Mouse (Mus musculus) CH12.LX (cell line): Measurements from ENCODE around the gene Tpra1.

Experiments
- BHLHE40 ChIP-seq: IDR thresholded peaks from 2 replicates; pipeline ENCODE4 v1.6.1; 2011; ENCODE audit warnings: mild to moderate bottlenecking, low read depth, low read length, improper control_type of control experiment
- CTCF ChIP-seq, 2 experiments: IDR thresholded peaks in 1 of 2; conservative IDR thresholded peaks in 1 of 2; 2 replicates each; pipeline ENCODE4 v1.5.1; 2011 to 2012; ENCODE audit warnings: low read depth in 2 of 2, low read length in 2 of 2, improper control_type of control experiment in 1 of 2, inconsistent platforms in 1 of 2, mild to moderate bottlenecking in 1 of 2, moderate library complexity in 1 of 2
- ELF1 ChIP-seq: IDR thresholded peaks from 2 replicates; pipeline ENCODE4 v1.6.1; 2014; ENCODE audit warnings: low read depth, mild to moderate bottlenecking, inconsistent platforms, low read length, improper control_type of control experiment
- EP300 ChIP-seq: IDR thresholded peaks from 2 replicates; pipeline ENCODE4 v1.6.1; 2011; ENCODE audit warnings: low read length, improper control_type of control experiment
- MAFK ChIP-seq: IDR thresholded peaks from 2 replicates; pipeline ENCODE4 v1.6.1; 2011; ENCODE audit warnings: low read length, improper control_type of control experiment; ENCODE audit not compliant: insufficient replicate concordance
- MAX ChIP-seq: IDR thresholded peaks from 2 replicates; pipeline ENCODE4 v1.6.1; 2011; ENCODE audit warnings: low read length, improper control_type of control experiment
- NELFE ChIP-seq: IDR thresholded peaks from 2 replicates; pipeline ENCODE4 v1.6.1; 2011; ENCODE audit warnings: low read depth, low read length, improper control_type of control experiment
- POLR2A ChIP-seq: IDR thresholded peaks from 2 replicates; pipeline ENCODE4 v1.6.1; 2011; ENCODE audit warnings: low read depth, mild to moderate bottlenecking, improper control_type of control experiment, low read length
- USF2 ChIP-seq: conservative IDR thresholded peaks from 2 replicates; pipeline ENCODE4 v1.6.1; 2011; ENCODE audit warnings: low read depth, low read length, improper control_type of control experiment

DNA sequence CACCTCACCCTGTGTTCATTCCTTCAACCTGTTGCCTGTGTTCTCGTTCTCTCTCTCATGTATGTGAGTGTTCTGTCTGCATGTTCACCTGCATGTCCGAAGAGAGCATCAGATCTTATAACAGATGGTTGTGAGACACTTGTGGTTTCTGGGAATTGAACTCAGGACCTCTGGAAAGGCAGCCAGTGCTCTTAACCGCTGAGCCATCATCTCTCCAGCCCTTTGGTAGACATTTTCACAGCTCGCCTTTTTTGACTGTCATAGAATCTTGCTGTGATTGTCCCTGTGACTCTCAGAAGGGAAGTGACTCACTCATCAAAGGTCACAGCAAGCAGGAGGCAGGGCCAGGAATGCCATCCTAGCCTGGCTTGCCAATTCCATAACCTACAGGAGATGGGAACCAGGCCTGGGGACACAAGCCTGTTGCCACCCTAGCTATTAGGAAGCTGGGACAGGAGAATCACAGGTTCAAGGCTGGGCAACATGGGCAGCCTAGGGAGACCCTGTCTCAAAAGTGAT lies 2.5 kb downstream of the Tpra1 start:
- no peak for TF ChIP-seq EP300
- no peak for TF ChIP-seq USF2
- no peak for TF ChIP-seq ELF1
- no peak for TF ChIP-seq BHLHE40
- TF ChIP-seq MAX, result no peak
- TF ChIP-seq MAFK, result no peak
- no peak for TF ChIP-seq POLR2A
- no peak for TF ChIP-seq CTCF (conservative IDR thresholded peaks at IDR 0.05 in 1 of 2, IDR thresholded peaks at IDR 0.05 in 1 of 2; ENCODE audit: low read depth in 2 of 2, low read length in 2 of 2)
- no peak for TF ChIP-seq NELFE
